Mouse (Mus musculus) cerebellum, adult 2 months (tissue): ENCODE results near the gene Bmpr1a.

Experiments
- CTCF ChIP-seq: fragments of 200-500 bp; IDR thresholded peaks from 2 replicates; pipeline ENCODE4 v1.5.1; 2011; ENCODE audit warnings: low read depth, mild to moderate bottlenecking, control low read depth, low read length, moderate library complexity, borderline replicate concordance; ENCODE audit not compliant: insufficient read depth
- POLR2A ChIP-seq: fragments of 200-500 bp; IDR thresholded peaks from 2 replicates; pipeline ENCODE4 v1.6.1; 2011; ENCODE audit warnings: low read length, control low read depth, borderline replicate concordance; ENCODE audit not compliant: insufficient read depth

DNA sequence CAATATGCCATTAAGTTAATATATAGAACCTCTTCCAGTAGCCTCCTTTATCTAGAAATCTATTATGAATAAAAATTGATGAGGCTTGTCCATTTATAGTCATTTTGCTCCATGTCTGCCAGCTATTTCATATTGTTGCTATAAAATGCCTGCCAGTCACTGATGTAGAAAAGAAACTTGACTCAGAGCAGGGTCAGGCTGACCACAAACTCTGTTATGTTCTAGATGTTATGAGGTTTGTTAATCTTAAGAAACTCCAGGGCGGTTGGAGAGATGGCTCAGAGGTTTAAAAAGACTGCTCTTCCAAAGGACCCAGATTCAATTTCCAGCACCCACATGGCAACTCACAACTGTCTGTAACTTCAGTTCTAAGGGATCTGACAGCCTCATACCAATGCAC is 82.1 kb downstream of the Bmpr1a start:
- no peak for TF ChIP-seq POLR2A
- no peak for TF ChIP-seq CTCF
